Mouse (Mus musculus): ENCODE measurements at regions not wholly inside any gene's neighbourhood (a gene's known extent, or its start where the extent isn't known, plus 50 kb on each side); places are given as distances from the start of the nearest gene placed in this dataset.

DNA sequence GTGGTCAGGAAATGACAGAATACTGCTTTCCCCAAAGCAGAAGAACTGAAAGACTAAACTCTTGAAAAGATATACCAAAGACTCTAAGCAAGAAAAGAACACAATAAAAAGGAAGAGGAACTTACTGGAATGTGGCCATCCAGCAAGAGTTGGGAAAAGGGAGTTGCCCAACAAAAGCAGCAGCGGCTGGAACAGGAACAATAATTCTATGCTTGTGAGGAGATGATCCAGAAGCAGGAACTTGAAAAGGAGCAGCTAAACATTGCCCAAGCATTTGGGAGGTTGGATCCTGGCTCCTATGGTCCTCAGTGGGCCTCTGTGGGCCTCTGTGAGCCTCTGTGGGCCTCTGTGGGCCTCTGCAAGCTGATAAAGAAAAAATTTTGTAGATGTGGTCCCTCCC lies 97.7 kb upstream of the Hpf1 start:
- no peaks in the 10 kb centered on the region for H3K4me1 ChIP-seq
- 85% methylated on average over 1 of the region's 1 CpGs for WGBS
- H3K36me3 ChIP-seq, result no peaks in the 10 kb centered on the region

DNA sequence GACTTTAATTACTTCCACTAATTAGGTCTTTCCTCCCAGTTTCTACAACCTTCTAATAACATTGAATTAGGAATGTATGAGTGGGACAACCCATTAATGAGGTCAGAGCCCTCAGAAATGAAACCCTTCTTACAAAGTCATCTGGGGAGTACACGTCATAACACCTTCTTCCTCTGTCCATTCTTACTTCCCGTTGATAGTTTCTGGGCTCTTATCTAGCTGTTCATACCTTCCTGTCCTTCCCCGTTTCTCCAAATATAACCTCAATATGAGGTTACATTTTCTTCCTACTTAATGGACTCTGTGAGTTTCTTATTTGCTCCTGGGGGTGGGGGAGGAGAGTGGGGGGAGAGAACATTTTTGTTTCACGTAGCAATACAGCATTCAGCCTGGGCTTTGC lies 85.4 kb upstream of the Hpf1 start:
- 88% methylated on average over 4 of the region's 4 CpGs for whole genome bisulfite sequencing
- Histone ChIP-seq H3K4me1 (no peaks in the 10 kb centered on the region), H3K9me3 (replicated peaks) (no peaks in the 10 kb centered on the region), H3K4me3 (no peak overlapping the region), H3K27me3 (ENCODE audit: low read depth, poor library complexity, severe bottlenecking) (no peaks in the 10 kb centered on the region), H3K36me3 (no peaks in the 10 kb centered on the region), H3K27ac (replicated peaks) (no peak overlapping the region)
- no peak for DNase-seq (ENCODE audit: low spot score)

More for the DNA sequence above, 97.7 kb upstream of the Hpf1 start:
- DNase-seq (ENCODE audit: low spot score), result no peak
- Histone ChIP-seq H3K27me3 (ENCODE audit: low read depth, poor library complexity, severe bottlenecking) (no peaks in the 10 kb centered on the region), H3K9me3 (replicated peaks) (no peaks in the 10 kb centered on the region), H3K4me3 (no peak overlapping the region), H3K27ac (replicated peaks) (no peak overlapping the region)

DNA sequence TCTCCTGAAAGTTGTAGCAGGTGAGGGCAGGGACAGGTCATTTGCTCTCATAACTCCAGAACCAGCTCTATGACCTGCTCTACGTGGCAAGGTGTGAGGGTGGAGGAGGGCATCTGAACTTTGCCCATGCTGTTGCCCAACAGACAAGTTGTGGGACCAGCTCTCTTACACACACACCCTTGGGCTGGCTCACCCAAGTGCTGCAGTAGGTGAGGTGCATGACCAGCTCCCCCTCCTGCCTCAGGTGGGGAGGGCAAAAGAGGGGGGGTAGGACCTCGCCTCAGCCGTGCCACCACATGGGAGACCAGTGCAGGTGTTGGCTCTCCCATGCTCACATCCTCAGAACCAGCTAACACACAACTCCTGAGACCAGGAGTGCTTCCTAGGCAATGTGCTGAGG lies 83.4 kb upstream of the Hpf1 start:
- Histone ChIP-seq H3K4me3 (no peak overlapping the region), H3K4me1 (peaks cover 7% of the 10 kb centered on the region; the same call in 1 of the 2 replicates), H3K36me3 (no peaks in the 10 kb centered on the region), H3K27ac (replicated peaks) (no peak overlapping the region), H3K9me3 (replicated peaks) (no peaks in the 10 kb centered on the region), H3K27me3 (ENCODE audit: low read depth, poor library complexity, severe bottlenecking) (no peaks in the 10 kb centered on the region)
- 85% methylated on average over 3 of the region's 3 CpGs for WGBS
- DNase-seq (ENCODE audit: low spot score), result no peak

DNA sequence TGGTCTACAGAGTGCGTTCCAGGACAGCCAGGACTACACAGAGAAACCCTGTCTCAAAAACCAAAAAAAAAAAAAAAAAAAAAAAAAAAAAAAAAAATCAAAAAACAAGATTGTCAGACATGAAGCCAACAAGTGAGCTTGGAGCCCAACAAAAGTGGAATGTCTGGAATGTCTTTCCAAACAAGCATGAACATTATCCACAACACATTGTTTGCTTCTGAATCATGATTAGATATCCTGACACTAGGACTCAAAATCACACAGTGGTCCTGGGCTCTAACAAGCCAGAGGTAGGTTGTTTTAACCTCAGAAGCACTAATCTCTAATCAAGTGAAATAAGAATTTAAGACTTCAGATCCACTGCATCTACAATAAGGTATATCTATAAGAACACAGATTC lies 80.4 kb upstream of the Hpf1 start:
- no peak for DNase-seq (ENCODE audit: low spot score)
- no peaks in the 10 kb centered on the region for H3K9me3 ChIP-seq (replicated peaks)
- no peak overlapping the region for H3K4me3 ChIP-seq
- H3K36me3 ChIP-seq, result no peaks in the 10 kb centered on the region
- no peaks in the 10 kb centered on the region for H3K27me3 ChIP-seq (ENCODE audit: low read depth, poor library complexity, severe bottlenecking)
- peaks cover 7% of the 10 kb centered on the region; the same call in 1 of the 2 replicates for H3K4me1 ChIP-seq
- 100% methylated on average over 1 of the region's 1 CpGs for WGBS
- no peak overlapping the region for H3K27ac ChIP-seq (replicated peaks)

DNA sequence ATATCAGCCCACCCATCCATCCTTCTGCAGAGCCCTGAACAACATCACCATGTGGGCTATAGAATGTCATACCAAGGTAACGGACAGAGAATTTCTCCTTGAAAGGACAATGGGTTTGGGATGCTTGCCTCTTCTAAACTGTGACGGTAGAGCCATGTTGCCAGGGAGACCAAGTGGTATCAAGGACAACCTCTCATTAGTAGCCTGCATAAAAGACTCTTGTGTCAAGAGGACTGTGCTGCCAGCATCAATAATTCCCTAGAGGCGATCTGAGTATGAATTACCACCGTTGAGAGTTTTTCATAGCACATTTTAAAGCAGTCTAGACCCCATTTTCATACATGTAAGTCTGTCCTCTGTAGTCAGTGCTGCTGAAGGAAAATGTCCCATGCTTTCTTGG lies 79.3 kb upstream of the Hpf1 start:
- no peak overlapping the region for H3K27ac ChIP-seq (replicated peaks)
- DNase-seq (ENCODE audit: low spot score), result no peak
- no peak overlapping the region for H3K4me3 ChIP-seq
- H3K27me3 ChIP-seq (ENCODE audit: low read depth, poor library complexity, severe bottlenecking), result no peaks in the 10 kb centered on the region
- peaks cover 7% of the 10 kb centered on the region; the same call in 1 of the 2 replicates for H3K4me1 ChIP-seq
- WGBS, result 48% methylated on average over 4 of the region's 4 CpGs
- H3K36me3 ChIP-seq, result no peaks in the 10 kb centered on the region
- H3K9me3 ChIP-seq (replicated peaks), result no peaks in the 10 kb centered on the region

DNA sequence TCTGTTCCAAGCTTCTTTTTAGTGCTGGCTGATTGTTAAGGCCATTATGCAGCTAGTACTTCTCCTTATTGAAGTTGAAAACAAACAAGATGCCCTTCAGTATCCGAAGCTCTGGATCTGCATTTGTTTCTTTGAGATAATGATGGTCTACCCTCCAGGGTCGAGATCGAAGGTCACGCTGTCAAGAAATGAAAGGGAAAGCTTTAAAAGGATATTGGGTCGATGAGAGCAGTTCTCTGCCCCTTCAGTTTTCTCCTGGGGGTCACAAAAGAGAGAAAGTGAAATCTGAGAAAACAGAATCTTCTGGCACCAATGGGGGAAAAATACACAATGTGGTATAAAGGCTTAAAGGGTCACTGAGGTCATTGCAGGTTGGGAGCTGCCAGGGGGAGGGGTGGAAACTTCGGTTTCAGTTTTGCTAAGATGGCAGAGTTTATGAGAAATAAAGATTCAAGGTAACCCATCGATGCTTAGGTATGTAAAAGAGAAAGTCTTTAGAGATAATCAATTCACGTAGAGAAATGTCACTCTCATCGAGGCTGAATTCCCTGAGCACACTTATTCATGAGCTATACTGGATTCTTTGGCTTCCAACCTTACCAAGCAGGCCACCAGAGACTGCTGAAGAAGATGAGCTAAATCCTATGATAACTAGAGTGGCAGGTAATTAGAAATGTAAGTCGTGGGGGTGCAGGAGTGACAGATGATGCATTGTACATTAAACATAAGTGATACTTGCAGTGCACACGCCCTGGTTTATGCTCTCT lies 64.4 kb upstream of the Hpf1 start:
- Histone ChIP-seq H3K9me3 (replicated peaks) (peaks cover 4% of the 10 kb centered on the region; the same call in 1 of the 2 replicates), H3K36me3 (no peaks in the 10 kb centered on the region), H3K4me1 (peaks cover 24% of the 10 kb centered on the region), H3K27me3 (ENCODE audit: low read depth, poor library complexity, severe bottlenecking) (no peaks in the 10 kb centered on the region; the same call in 1 of the 2 replicates), H3K4me3 (no peak overlapping the region), H3K27ac (replicated peaks) (no peak overlapping the region)
- 43% methylated on average over 11 of the region's 11 CpGs for WGBS
- peak; percentile 17 for DNase-seq (ENCODE audit: low spot score)

DNA sequence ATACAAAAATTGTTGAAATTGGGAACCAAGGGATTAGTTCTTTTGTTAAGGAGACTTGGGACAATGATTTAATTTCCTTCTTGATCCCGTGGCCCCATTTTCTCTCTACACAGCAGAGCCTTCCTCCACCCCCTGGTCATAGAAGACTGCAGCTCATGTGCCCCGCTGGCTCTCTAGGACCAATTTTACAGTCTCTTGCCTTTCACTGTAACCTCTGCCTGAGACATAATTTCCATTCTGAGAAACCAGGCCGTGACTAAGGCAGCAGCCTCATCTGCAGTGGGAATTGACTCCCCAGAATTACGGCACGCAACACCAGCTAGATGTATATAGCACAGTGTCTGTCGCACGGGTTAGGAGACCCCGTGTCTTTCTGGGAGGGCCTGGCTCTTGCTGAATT lies 63.0 kb upstream of the Hpf1 start:
- WGBS, result 95% methylated on average over 8 of the region's 8 CpGs
- H3K4me1 ChIP-seq, result peaks cover 24% of the 10 kb centered on the region

DNA sequence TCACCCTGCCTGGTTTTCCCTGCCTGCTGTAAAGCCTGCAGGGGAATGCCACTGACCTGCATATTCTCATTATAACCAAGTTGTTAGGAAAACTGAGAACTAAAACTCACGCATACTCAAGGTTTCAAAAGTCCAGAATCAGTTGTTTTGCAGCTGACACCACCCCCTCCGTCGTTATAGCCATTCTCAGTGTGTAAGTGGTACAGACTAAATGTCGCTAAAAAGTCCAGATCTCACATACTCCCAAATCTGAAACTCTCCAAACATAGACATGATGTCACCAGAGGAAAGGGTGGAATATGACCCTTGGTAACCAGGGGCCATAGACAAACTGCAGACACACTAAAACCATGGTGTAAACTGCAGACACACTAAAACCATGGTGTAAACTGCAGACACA lies 61.1 kb upstream of the Hpf1 start:
- H3K36me3 ChIP-seq, result no peaks in the 10 kb centered on the region
- WGBS, result 90% methylated on average over 4 of the region's 4 CpGs
- no peak for DNase-seq (ENCODE audit: low spot score)
- peaks cover 24% of the 10 kb centered on the region for H3K4me1 ChIP-seq
- no peak overlapping the region for H3K4me3 ChIP-seq
- H3K27ac ChIP-seq (replicated peaks), result no peak overlapping the region
- peaks cover 4% of the 10 kb centered on the region; the same call in 1 of the 2 replicates for H3K9me3 ChIP-seq (replicated peaks)
- H3K27me3 ChIP-seq (ENCODE audit: low read depth, poor library complexity, severe bottlenecking), result no peaks in the 10 kb centered on the region; the same call in 1 of the 2 replicates

More for the DNA sequence above, 63.0 kb upstream of the Hpf1 start:
- H3K9me3 ChIP-seq (replicated peaks), result peaks cover 4% of the 10 kb centered on the region; the same call in 1 of the 2 replicates
- H3K36me3 ChIP-seq, result no peaks in the 10 kb centered on the region
- no peaks in the 10 kb centered on the region; the same call in 1 of the 2 replicates for H3K27me3 ChIP-seq (ENCODE audit: low read depth, poor library complexity, severe bottlenecking)
- 0 out of 2 replicates have a peak overlapping the region, but pooled peaks have one; percentile 10 for H3K27ac ChIP-seq (replicated peaks)
- DNase-seq (ENCODE audit: low spot score), result no peak
- no peak overlapping the region for H3K4me3 ChIP-seq

DNA sequence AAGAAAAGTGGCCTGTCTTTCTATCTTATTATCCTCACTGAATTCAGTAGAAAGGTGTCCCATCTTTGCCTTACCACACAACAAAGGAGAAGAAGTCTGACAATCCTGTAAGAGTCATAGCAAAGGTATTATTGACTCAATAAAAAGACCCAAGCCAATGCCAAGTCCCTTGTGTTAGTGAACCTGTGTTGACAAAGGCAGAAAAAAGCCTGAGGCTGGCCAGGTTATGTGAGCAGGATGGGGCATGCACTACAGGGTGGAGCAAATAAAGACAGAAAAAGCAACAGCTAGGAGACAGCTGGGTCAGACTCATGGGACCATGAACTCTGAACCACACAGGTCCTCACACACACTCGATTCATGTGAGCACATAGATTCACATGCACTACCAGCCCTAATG lies 59.7 kb upstream of the Hpf1 start:
- H3K4me1 ChIP-seq, result peaks cover 19% of the 10 kb centered on the region
- 74% methylated on average over 1 of the region's 1 CpGs for WGBS
- no peak overlapping the region for H3K4me3 ChIP-seq

DNA sequence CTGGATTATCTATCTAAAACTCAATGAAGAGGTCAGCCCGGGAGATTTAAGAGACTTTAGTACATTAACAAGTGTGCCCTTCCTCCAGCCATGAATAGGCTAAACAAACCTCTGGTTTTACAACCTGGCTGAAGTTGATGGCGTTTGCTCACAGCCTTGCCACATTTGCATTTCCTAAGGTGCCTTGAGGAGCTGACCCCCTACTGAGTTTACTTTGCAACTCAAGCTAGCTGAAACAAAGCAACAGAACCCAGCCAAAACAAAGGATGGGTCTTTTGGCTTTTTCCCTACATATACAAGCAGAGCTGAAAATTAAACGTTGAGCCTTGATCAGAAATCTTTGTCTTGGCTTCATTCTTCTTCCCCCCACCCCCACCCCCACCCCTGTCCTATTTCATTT lies 51.7 kb upstream of the Hpf1 start:
- 7% methylated on average over 3 of the region's 3 CpGs for WGBS
- H3K36me3 ChIP-seq, result no peaks in the 10 kb centered on the region
- DNase-seq (ENCODE audit: low spot score), result no peak

More for the DNA sequence above, 59.7 kb upstream of the Hpf1 start:
- no peaks in the 10 kb centered on the region; the same call in 1 of the 2 replicates for H3K27me3 ChIP-seq (ENCODE audit: low read depth, poor library complexity, severe bottlenecking)
- no peaks in the 10 kb centered on the region for H3K9me3 ChIP-seq (replicated peaks)
- DNase-seq (ENCODE audit: low spot score), result no peak
- H3K36me3 ChIP-seq, result no peaks in the 10 kb centered on the region
- 0 out of 2 replicates have a peak overlapping the region, but pooled peaks have one; percentile 6 for H3K27ac ChIP-seq (replicated peaks)

More for the DNA sequence above, 51.7 kb upstream of the Hpf1 start:
- Histone ChIP-seq H3K27me3 (ENCODE audit: low read depth, poor library complexity, severe bottlenecking) (no peaks in the 10 kb centered on the region), H3K4me3 (no peak overlapping the region), H3K27ac (replicated peaks) (no peak overlapping the region), H3K9me3 (replicated peaks) (no peaks in the 10 kb centered on the region), H3K4me1 (no peaks in the 10 kb centered on the region; the same call in 1 of the 2 replicates)

Data from midbrain, embryonic 10.5 days (tissue).